Mouse (Mus musculus) cortical plate, adult 2 months (tissue): ENCODE measurements around the gene Hhat.

ENCODE experiments used
- CTCF ChIP-seq: fragments of 200-500 bp; IDR thresholded peaks from 2 replicates; pipeline ENCODE4 v1.5.1; 2011; ENCODE audit warnings: mild to moderate bottlenecking, control low read depth, low read length; ENCODE audit not compliant: insufficient read depth; ENCODE audit errors: extremely low read depth
- POLR2A ChIP-seq: fragments of 200-500 bp; IDR thresholded peaks from 2 replicates; pipeline ENCODE4 v1.6.1; 2011; ENCODE audit warnings: mild to moderate bottlenecking, low read length, control low read depth; ENCODE audit not compliant: insufficient read depth; ENCODE audit errors: extremely low read depth

- TF ChIP-seq CTCF (no peak), POLR2A (no peak)
Observed at GRCm38 (mm10) chr1:192700339-192701073, 70.5 kb downstream of the Hhat start.
